Mouse (Mus musculus) liver, embryonic 12.5 days (tissue): ENCODE measurements around the gene Zc3h4. TPM values are rescaled to one million over a fixed set of nuclear protein-coding genes. Genes with fewer than 3 reads are reported as not detected.
A peak's percentile ranks its signal among the peaks of the same experiment; 100 is the strongest.

Experiments used
- ATAC-seq: fragments of 200-750 bp; cut with Nextera tagmentation; 2 replicates; pipeline ENCODE4 v1.8.0; 2017; ENCODE audit warnings: moderate number of reproducible peaks, mild to moderate bottlenecking, moderate library complexity
- H3K27ac ChIP-seq: fragments of 300-500 bp; sonication (generic); 2 replicates; pipeline ENCODE4 v1.5.1; 2016; ENCODE audit warnings: mild to moderate bottlenecking
- H3K27me3 ChIP-seq: fragments of 300-500 bp; sonication (generic); replicated peaks from 2 replicates; pipeline ENCODE4 v1.6.1; 2016; ENCODE audit warnings: mild to moderate bottlenecking, moderate library complexity
- H3K36me3 ChIP-seq: fragments of 300-500 bp; sonication (generic); 2 replicates; pipeline ENCODE4 v1.6.1; 2016; ENCODE audit warnings: mild to moderate bottlenecking, moderate library complexity
- H3K4me1 ChIP-seq: fragments of 300-500 bp; sonication (generic); 2 replicates; pipeline ENCODE4 v1.6.1; 2016
- H3K4me2 ChIP-seq: fragments of 300-500 bp; sonication (generic); 2 replicates; pipeline ENCODE4 v1.6.1; 2016; ENCODE audit warnings: mild to moderate bottlenecking, moderate library complexity
- H3K4me3 ChIP-seq: fragments of 300-500 bp; sonication (generic); 2 replicates; pipeline ENCODE4 v1.5.1; 2016; ENCODE audit warnings: mild to moderate bottlenecking, moderate library complexity
- H3K9ac ChIP-seq: fragments of 300-500 bp; sonication (generic); 2 replicates; pipeline ENCODE4 v1.6.1; 2016; ENCODE audit warnings: mild to moderate bottlenecking, moderate library complexity
- H3K9me3 ChIP-seq: fragments of 300-500 bp; sonication (generic); replicated peaks from 2 replicates; pipeline ENCODE4 v1.6.1; 2016; ENCODE audit warnings: mild to moderate bottlenecking, moderate library complexity
- WGBS: fragments of 180-500 bp; shearing (Covaris S2); methylation state at CpG from one replicate; pipeline ENCODE4 v1.1.7; 2016; ENCODE audit not compliant: insufficient replicate concordance; 5-methylcytosine and 5-hydroxymethylcytosine counted together
- polyA plus RNA-seq: library from polyadenylated mRNA; unstranded; fragments of >200 nt; fragmentation: Nextera tagmentation; extraction: Ambion mirVana; gene quantifications from 2 replicates; pipeline ENCODE4 v1.2.1, GENCODE M21; 2016

Zc3h4 gene
- 14.5 and 17.6 TPM in 2 replicates for polyA plus RNA-seq

GRCm38 (mm10) chr7:16400689-16401611 is at the start of gene Zc3h4:
TSS of gene Zc3h4 (plus strand) at chr7:16400910.
- Histone ChIP-seq H3K4me2 (peak within 1 kb of the TSS; percentile 89), H3K36me3 (peaks cover 14% of the 10 kb centered on the region; the same call in 1 of the 2 replicates), H3K9ac (peak within 1 kb of the TSS; percentile 100), H3K27me3 (no peaks in the 10 kb centered on the region), H3K4me3 (peak within 1 kb of the TSS; percentile 90), H3K4me1 (peaks cover 45% of the 10 kb centered on the region), H3K9me3 (no peaks in the 10 kb centered on the region), H3K27ac (peak within 1 kb of the TSS; percentile 100)
- ATAC-seq: peak; percentile 53
- under 1% methylated on average over 72 of the region's 85 CpGs for WGBS

GRCm38 (mm10) chr7:16355854-16356594 is 44.7 kb upstream of the Zc3h4 start:
- Histone ChIP-seq H3K4me1 (no peaks in the 10 kb centered on the region), H3K4me3 (no peak overlapping the region), H3K36me3 (peaks cover 85% of the 10 kb centered on the region), H3K9ac (no peak overlapping the region), H3K9me3 (no peaks in the 10 kb centered on the region), H3K27ac (no peak overlapping the region), H3K4me2 (no peak overlapping the region), H3K27me3 (no peaks in the 10 kb centered on the region)
- ATAC-seq: no peak
- 89% methylated on average over 3 of the region's 3 CpGs for WGBS

GRCm38 (mm10) chr7:16357602-16358001 is 43.1 kb upstream of the Zc3h4 start:
- Histone ChIP-seq H3K9ac (no peak overlapping the region), H3K36me3 (peaks cover 85% of the 10 kb centered on the region), H3K9me3 (no peaks in the 10 kb centered on the region), H3K4me1 (no peaks in the 10 kb centered on the region), H3K4me3 (no peak overlapping the region), H3K27me3 (no peaks in the 10 kb centered on the region), H3K4me2 (no peak overlapping the region), H3K27ac (no peak overlapping the region)
- 88% methylated on average over 3 of the region's 3 CpGs for WGBS
- ATAC-seq: no peak

GRCm38 (mm10) chr7:16364319-16364718 is 36.4 kb upstream of the Zc3h4 start:
- H3K9me3 ChIP-seq: no peaks in the 10 kb centered on the region
- H3K4me2 ChIP-seq: no peak overlapping the region
- no peak overlapping the region for H3K9ac ChIP-seq
- H3K27ac ChIP-seq: no peak overlapping the region
- peaks cover 21% of the 10 kb centered on the region for H3K4me1 ChIP-seq
- 92% methylated on average over 1 of the region's 1 CpGs for WGBS
- no peak for ATAC-seq
- no peak overlapping the region for H3K4me3 ChIP-seq
- no peaks in the 10 kb centered on the region for H3K27me3 ChIP-seq
- peaks cover 96% of the 10 kb centered on the region for H3K36me3 ChIP-seq

GRCm38 (mm10) chr7:16364901-16365500 is 35.7 kb upstream of the Zc3h4 start:
- ATAC-seq: no peak
- Histone ChIP-seq H3K4me2 (no peak overlapping the region), H3K27ac (no peak overlapping the region), H3K9me3 (no peaks in the 10 kb centered on the region), H3K4me1 (peaks cover 21% of the 10 kb centered on the region), H3K36me3 (peaks cover 98% of the 10 kb centered on the region), H3K4me3 (no peak overlapping the region), H3K27me3 (no peaks in the 10 kb centered on the region), H3K9ac (no peak overlapping the region)
- 82% methylated on average over 4 of the region's 4 CpGs for WGBS

GRCm38 (mm10) chr7:16366133-16366646 is 34.5 kb upstream of the Zc3h4 start:
- WGBS: 80% methylated on average over 10 of the region's 10 CpGs
- Histone ChIP-seq H3K4me3 (no peak overlapping the region), H3K9me3 (no peaks in the 10 kb centered on the region), H3K9ac (no peak overlapping the region), H3K4me2 (no peak overlapping the region), H3K27me3 (no peaks in the 10 kb centered on the region), H3K27ac (no peak overlapping the region), H3K4me1 (peaks cover 21% of the 10 kb centered on the region), H3K36me3 (peaks cover 98% of the 10 kb centered on the region)
- no peak for ATAC-seq

- no peak overlapping the region for H3K4me3 ChIP-seq
- H3K27ac ChIP-seq: no peak overlapping the region
- H3K4me2 ChIP-seq: no peak overlapping the region
- no peak overlapping the region for H3K9ac ChIP-seq
- ATAC-seq: no peak
- H3K36me3 ChIP-seq: peaks cover 96% of the 10 kb centered on the region
- WGBS: 72% methylated on average over 4 of the region's 4 CpGs
- H3K27me3 ChIP-seq: no peaks in the 10 kb centered on the region
- peaks cover 21% of the 10 kb centered on the region for H3K4me1 ChIP-seq
- H3K9me3 ChIP-seq: no peaks in the 10 kb centered on the region
These were observed 34.0 kb upstream of the Zc3h4 start for GRCm38 (mm10) chr7:16366669-16367068.

- WGBS: 75% methylated on average over 2 of the region's 2 CpGs
- H3K27ac ChIP-seq: no peak overlapping the region
These were observed 31.9 kb upstream of the Zc3h4 start for GRCm38 (mm10) chr7:16368835-16369234.

GRCm38 (mm10) chr7:16370596-16370995 is 30.1 kb upstream of the Zc3h4 start:
- Histone ChIP-seq H3K9me3 (no peaks in the 10 kb centered on the region), H3K36me3 (peaks cover 95% of the 10 kb centered on the region), H3K4me1 (peaks cover 4% of the 10 kb centered on the region; the same call in 1 of the 2 replicates), H3K27me3 (no peaks in the 10 kb centered on the region), H3K4me2 (no peak overlapping the region), H3K27ac (no peak overlapping the region), H3K9ac (no peak overlapping the region), H3K4me3 (no peak overlapping the region)
- ATAC-seq: no peak
- WGBS: 80% methylated on average over 2 of the region's 2 CpGs

More at GRCm38 (mm10) chr7:16368835-16369234, 31.9 kb upstream of the Zc3h4 start:
- Histone ChIP-seq H3K9me3 (no peaks in the 10 kb centered on the region), H3K9ac (no peak overlapping the region), H3K27me3 (no peaks in the 10 kb centered on the region), H3K4me3 (no peak overlapping the region), H3K4me1 (peaks cover 17% of the 10 kb centered on the region), H3K36me3 (peaks cover 95% of the 10 kb centered on the region), H3K4me2 (no peak overlapping the region)
- no peak for ATAC-seq

- Histone ChIP-seq H3K9ac (no peak overlapping the region), H3K9me3 (no peaks in the 10 kb centered on the region), H3K36me3 (peaks cover 95% of the 10 kb centered on the region), H3K4me1 (peaks cover 4% of the 10 kb centered on the region; the same call in 1 of the 2 replicates), H3K4me3 (no peak overlapping the region), H3K4me2 (no peak overlapping the region), H3K27me3 (no peaks in the 10 kb centered on the region), H3K27ac (no peak overlapping the region; the same call in 1 of the 2 replicates)
- WGBS: 66% methylated on average over 2 of the region's 2 CpGs
- ATAC-seq: 0 out of 2 replicates have a peak, but pooled peaks have one; percentile 33
These were observed 27.0 kb upstream of the Zc3h4 start for GRCm38 (mm10) chr7:16373719-16374118.

- H3K27me3 ChIP-seq: no peaks in the 10 kb centered on the region
- no peak for ATAC-seq
- no peak overlapping the region for H3K9ac ChIP-seq
- H3K27ac ChIP-seq: no peak overlapping the region
- peaks cover 95% of the 10 kb centered on the region for H3K36me3 ChIP-seq
- H3K4me3 ChIP-seq: no peak overlapping the region
- H3K4me2 ChIP-seq: no peak overlapping the region
- no peaks in the 10 kb centered on the region for H3K9me3 ChIP-seq
- WGBS: 66% methylated on average over 5 of the region's 5 CpGs
- peaks cover 4% of the 10 kb centered on the region; the same call in 1 of the 2 replicates for H3K4me1 ChIP-seq
These were observed 25.7 kb upstream of the Zc3h4 start for GRCm38 (mm10) chr7:16374989-16375388.
